Mouse (Mus musculus) liver, adult 2 months (tissue): Measurements from ENCODE around the gene Sfrp5. TPM values are rescaled to one million over a fixed set of nuclear protein-coding genes. Genes with fewer than 3 reads are reported as not detected.

Source experiments
- DNase-seq: peaks from one replicate; pipeline ENCODE4 v3.0.0-alpha.2; 2011; ENCODE audit warnings: low read depth, low spot score; ENCODE audit errors: extremely low read depth
- H3K27ac ChIP-seq: fragments of 200-500 bp; replicated peaks from 2 replicates; pipeline ENCODE4 v1.5.1; 2012; ENCODE audit warnings: low read depth, mild to moderate bottlenecking, control low read depth, inconsistent platforms, low read length; ENCODE audit not compliant: insufficient read depth
- H3K27me3 ChIP-seq: fragments of 200-500 bp; 2 replicates; pipeline ENCODE4 v1.6.1; 2012; ENCODE audit warnings: mild to moderate bottlenecking, moderate library complexity, low read length, inconsistent platforms; ENCODE audit not compliant: control insufficient read depth, insufficient read depth
- H3K36me3 ChIP-seq: fragments of 200-500 bp; 2 replicates; pipeline ENCODE4 v1.6.1; 2012; ENCODE audit warnings: low read length, inconsistent platforms; ENCODE audit not compliant: control insufficient read depth, insufficient read depth
- H3K4me1 ChIP-seq: fragments of 200-500 bp; 2 replicates; pipeline ENCODE4 v1.6.1; 2011; ENCODE audit warnings: low read length; ENCODE audit not compliant: control insufficient read depth, insufficient read depth
- H3K4me3 ChIP-seq: fragments of 200-500 bp; 2 replicates; pipeline ENCODE4 v1.5.1; 2011; ENCODE audit warnings: low read depth, mild to moderate bottlenecking, control low read depth, low read length, moderate library complexity; ENCODE audit not compliant: insufficient read depth
- H3K79me2 ChIP-seq: fragments of 200-500 bp; 2 replicates; pipeline ENCODE4 v1.6.1; 2012; ENCODE audit warnings: inconsistent platforms, mild to moderate bottlenecking, low read length, moderate library complexity; ENCODE audit not compliant: control insufficient read depth, insufficient read depth
- H3K9ac ChIP-seq: fragments of 200-500 bp; 2 replicates; pipeline ENCODE4 v1.6.1; 2012; ENCODE audit warnings: low read depth, mild to moderate bottlenecking, control low read depth, inconsistent platforms, low read length
- CTCF ChIP-seq: fragments of 200-500 bp; IDR thresholded peaks from 2 replicates; pipeline ENCODE4 v1.5.1; 2011; ENCODE audit warnings: low read depth, low read length, control low read depth
- POLR2A ChIP-seq: fragments of 200-500 bp; IDR thresholded peaks from 2 replicates; pipeline ENCODE4 v1.6.1; 2011; ENCODE audit warnings: low read length, control low read depth; ENCODE audit not compliant: insufficient read depth; ENCODE audit errors: extremely low read depth
- WGBS: fragments of 180-500 bp; shearing (Covaris S2); methylation state at CpG from one replicate; pipeline ENCODE4 v1.1.7; 2018; 5-methylcytosine and 5-hydroxymethylcytosine counted together
- polyA plus RNA-seq: library from polyadenylated mRNA; depleted of rRNA; stranded (reverse); fragments of >200 nt; gene quantifications from 2 replicates; pipeline ENCODE4 v1.2.3, GENCODE M21; 2012
- total RNA-seq: library from RNA; depleted of rRNA; stranded (reverse); fragments of >200 nt; gene quantifications from 2 replicates; pipeline ENCODE4 v1.2.3, GENCODE M21; 2014

Gene Sfrp5
- total and polyA plus RNA-seq, 2 experiments = not detected

DNA sequence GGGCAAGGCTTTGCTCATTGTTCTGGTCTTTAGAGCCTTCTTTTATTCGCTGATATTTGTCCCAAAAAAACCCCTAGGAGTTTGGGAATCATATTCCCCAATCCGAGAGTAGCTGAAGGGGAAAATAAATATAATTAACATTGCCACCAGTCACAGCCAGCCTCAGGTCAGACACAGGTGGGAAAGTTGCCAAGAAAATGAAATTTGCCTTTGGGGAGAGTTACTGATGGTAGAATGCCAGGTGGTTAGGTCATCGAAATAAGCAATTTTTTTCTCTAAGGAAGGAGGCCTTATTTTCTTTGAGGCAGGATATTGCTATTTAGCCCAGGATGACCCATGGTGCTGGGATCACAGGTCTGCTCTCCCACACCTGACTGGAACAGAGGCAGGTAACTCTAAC is 35.3 kb downstream of the Sfrp5 start:
- Histone ChIP-seq H3K79me2 (peaks cover 13% of the 10 kb centered on the region), H3K4me3 (no peak overlapping the region), H3K4me1 (peaks cover 7% of the 10 kb centered on the region), H3K36me3 (no peaks in the 10 kb centered on the region), H3K27me3 (no peaks in the 10 kb centered on the region), H3K27ac (no peak overlapping the region), H3K9ac (no peak overlapping the region)
- TF ChIP-seq CTCF (no peak), POLR2A (no peak)
- peak; percentile 33 for DNase-seq
- WGBS = 29% methylated on average over 3 of the region's 3 CpGs

DNA sequence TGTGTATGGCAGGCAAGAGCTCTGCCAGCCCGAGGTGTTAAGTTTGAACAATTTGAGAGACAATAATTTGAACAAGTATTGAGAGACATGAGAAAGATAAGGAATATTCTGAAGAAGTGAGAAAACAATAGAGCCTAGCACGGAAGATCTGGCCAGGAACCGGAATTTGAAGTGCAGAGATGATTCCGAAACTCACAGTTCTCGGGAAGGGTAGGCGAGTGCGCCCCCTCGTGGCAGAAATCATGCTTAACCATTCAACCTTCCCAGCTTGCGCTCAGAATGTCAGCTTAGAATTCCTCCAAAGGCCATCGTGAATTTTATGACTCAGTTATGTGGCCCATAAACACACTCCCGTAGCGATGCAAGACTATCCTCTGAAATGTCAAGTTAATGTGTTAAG is 35.9 kb downstream of the Sfrp5 start:
- Histone ChIP-seq H3K79me2 (peaks cover 7% of the 10 kb centered on the region), H3K4me1 (peaks cover under 1% of the 10 kb centered on the region), H3K9ac (no peak overlapping the region), H3K27ac (no peak overlapping the region), H3K36me3 (no peaks in the 10 kb centered on the region), H3K27me3 (no peaks in the 10 kb centered on the region), H3K4me3 (no peak overlapping the region)
- peak; percentile 59 for DNase-seq
- WGBS = 4% methylated on average over 12 of the region's 12 CpGs
- TF ChIP-seq POLR2A (no peak), CTCF (peak; percentile 92)

DNA sequence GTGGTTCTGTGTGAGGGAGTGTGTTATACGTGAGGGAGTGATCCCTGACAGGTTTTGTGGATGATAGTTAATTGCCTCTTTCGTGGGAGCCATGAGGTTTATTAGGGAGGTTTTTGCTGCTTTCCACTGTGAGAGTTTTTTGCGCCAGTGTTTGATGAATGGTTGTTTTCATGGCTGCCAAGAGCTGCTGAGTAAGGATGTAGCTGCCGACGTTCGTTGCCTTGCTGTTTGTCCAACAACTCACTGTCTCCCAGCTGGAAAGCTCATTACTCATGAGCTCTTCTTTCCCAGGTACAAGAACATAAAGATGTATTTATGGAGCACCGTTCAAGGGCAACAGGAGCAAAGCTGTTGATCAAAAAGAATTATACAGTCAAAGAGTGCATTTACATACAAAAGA is 37.9 kb downstream of the Sfrp5 start:
- no peaks in the 10 kb centered on the region for H3K4me1 ChIP-seq
- no peaks in the 10 kb centered on the region for H3K27me3 ChIP-seq
- no peaks in the 10 kb centered on the region for H3K79me2 ChIP-seq
- H3K27ac ChIP-seq = no peak overlapping the region
- WGBS = 65% methylated on average over 7 of the region's 7 CpGs
- H3K4me3 ChIP-seq = no peak overlapping the region
- no peak for DNase-seq
- no peaks in the 10 kb centered on the region for H3K36me3 ChIP-seq
- no peak overlapping the region for H3K9ac ChIP-seq
- TF ChIP-seq CTCF (no peak), POLR2A (no peak)

DNA sequence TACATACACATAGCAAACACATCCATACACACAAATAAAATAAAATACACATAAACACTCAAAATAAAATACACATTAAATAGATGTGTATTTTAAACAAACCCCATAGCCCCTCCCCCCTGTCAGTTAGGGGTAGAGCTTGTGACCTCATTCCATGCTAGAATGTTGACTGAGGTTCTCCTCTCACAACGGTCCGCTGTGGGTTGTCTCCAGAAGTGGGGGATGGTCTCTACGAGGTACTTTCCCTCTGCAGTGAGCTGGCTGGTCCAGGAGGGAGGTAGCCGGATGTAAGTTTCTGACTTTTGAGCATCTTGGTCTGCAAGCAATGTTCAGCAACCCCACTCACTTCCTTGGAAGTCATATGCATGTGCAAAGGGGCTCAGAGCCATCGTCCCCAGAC is 38.3 kb downstream of the Sfrp5 start, which contains the start of gene Zfyve27:
Gene Zfyve27 (plus strand): TSS at position 188 of the 400 bp plus-strand sequence.
- DNase-seq = no peak
- WGBS = 54% methylated on average over 5 of the region's 5 CpGs
- Histone ChIP-seq H3K27ac (no peak within 1 kb of the TSS), H3K4me3 (no peak within 1 kb of the TSS), H3K4me1 (no peaks in the 10 kb centered on the region), H3K36me3 (no peaks in the 10 kb centered on the region), H3K9ac (no peak within 1 kb of the TSS), H3K27me3 (no peaks in the 10 kb centered on the region), H3K79me2 (no peaks in the 10 kb centered on the region)
- TF ChIP-seq CTCF = no peak

DNA sequence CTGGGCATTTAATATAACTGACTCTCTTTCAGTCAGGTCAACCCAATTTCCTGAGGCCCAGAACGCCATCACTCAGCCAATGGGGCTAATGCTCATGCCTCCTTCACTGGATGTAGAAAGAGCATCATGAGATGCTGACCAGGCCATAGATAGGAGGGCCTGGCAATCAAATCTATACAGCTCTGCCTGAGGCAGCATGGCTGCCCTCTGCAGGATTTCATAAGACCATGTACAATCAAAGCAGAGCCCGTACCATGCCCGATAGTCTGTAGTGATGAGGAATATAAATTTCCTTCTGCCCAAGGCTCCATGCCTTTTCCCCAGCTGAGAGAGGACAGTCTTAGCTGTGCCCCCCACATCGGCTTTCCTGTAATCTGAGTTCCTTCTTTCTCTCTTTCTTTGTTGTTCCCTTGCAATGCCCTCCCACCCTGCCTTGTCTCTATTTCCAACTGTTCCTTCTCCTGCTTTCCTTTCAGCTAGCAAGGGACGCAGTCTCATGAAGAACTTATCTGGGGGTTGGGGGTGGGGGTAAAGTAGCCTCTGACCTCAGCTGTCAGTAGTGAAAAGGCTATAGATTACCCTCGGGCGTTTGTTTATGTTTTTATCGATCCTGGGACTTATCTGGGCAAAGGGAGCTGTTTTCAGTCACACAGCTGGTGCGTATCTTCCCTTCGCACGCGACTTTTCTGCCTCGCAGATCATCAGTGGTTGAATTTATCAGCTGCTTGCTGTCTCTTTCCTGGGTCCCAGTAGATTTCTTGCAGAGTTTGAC is 43.6 kb downstream of the Sfrp5 start:
- Histone ChIP-seq H3K9ac (no peak overlapping the region), H3K27ac (no peak overlapping the region), H3K79me2 (no peaks in the 10 kb centered on the region), H3K27me3 (no peaks in the 10 kb centered on the region), H3K4me1 (no peaks in the 10 kb centered on the region), H3K4me3 (no peak overlapping the region), H3K36me3 (no peaks in the 10 kb centered on the region)
- WGBS = 30% methylated on average over 13 of the region's 13 CpGs
- DNase-seq = no peak
- no peak for TF ChIP-seq POLR2A
- no peak for TF ChIP-seq CTCF

DNA sequence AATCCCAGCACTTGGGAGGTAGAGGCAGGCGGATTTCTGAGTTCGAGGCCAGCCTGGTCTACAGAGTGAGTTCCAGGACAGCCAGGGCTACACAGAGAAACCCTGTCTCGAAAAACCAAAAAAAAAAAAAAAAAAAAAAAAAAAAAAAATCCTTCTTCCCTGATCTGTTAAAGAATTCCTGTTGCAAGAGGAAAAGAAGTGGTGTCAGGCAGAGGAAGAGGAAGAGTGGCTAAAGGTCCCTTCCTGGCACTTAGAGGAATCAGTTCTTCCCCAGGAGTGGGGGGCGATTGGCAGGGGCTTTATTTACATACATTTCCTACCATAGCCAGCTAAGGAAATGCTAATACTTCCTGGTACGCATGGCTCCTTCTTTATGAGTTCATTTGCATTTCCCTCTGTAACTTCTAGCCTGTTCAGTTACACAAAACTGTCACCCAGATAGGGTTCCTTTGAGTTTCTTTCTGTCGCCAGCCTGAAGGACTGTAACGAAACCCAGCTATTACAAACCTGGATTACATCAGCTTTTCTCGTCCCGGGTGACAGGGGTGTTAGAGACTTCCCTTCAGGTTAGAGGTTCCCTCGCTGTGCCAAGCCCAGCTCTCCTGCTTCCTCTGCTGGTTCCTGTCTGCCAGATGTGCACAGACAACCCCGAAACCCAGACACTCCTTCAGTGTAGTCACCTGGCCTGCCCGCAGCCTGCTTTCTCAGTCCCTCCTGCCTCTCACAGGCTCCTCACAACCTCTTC is 44.4 kb downstream of the Sfrp5 start:
- no peak for DNase-seq
- no peaks in the 10 kb centered on the region for H3K36me3 ChIP-seq
- H3K27me3 ChIP-seq = no peaks in the 10 kb centered on the region
- H3K9ac ChIP-seq = no peak overlapping the region
- TF ChIP-seq POLR2A = no peak
- TF ChIP-seq CTCF = no peak
- 64% methylated on average over 12 of the region's 12 CpGs for WGBS
- no peaks in the 10 kb centered on the region for H3K4me1 ChIP-seq
- no peak overlapping the region for H3K4me3 ChIP-seq
- H3K27ac ChIP-seq = no peak overlapping the region
- H3K79me2 ChIP-seq = no peaks in the 10 kb centered on the region
